Comparison of ENCODE assay signal across 25 mouse cellular contexts in genomic region chr12:80852001-80852400, GRCm38 (mm10).
DNase-seq lines count a peak whose midpoint lies in the region; ATAC-seq and TF ChIP-seq lines count a peak whose summit lies in the region.
"Had no signal": no experiment of that assay in that cellular context is flagged by ENCODE, and none has a peak within 500 bp of the region (broad histone marks: within the 10 kb centered on the region; RNA-seq: fewer than 3 reads in every experiment).

No protein-coding gene starts in this region.

- ATAC-seq in lung, embryonic 16.5 days (ENCODE audit: low read depth): no peak
- ATAC-seq in megakaryocyte, adult 5-6 weeks (ENCODE audit: poor library complexity, severe bottlenecking): peak; percentile 62
- ATAC-seq: forebrain, postnatal 0 days; intestine, postnatal 0 days had no signal

- no peak overlapping the region for H3K4me2 ChIP-seq in lung, embryonic 16.5 days (ENCODE audit: low read depth, low read length)
- H3K4me2 ChIP-seq: heart, embryonic 12.5 days; hindbrain, embryonic 12.5 days; limb, embryonic 12.5 days; liver, embryonic 13.5 days; neural tube, embryonic 13.5 days had no signal

- no peak overlapping the region for H3K4me3 ChIP-seq in gastrocnemius, adult 2 months
- no peak overlapping the region for H3K4me3 ChIP-seq in lung, embryonic 16.5 days (ENCODE audit: low read length)
- H3K4me3 ChIP-seq in bone marrow macrophage, adult 2 months (ENCODE audit: insufficient read depth, low read length): peak overlapping the region; percentile 0; the same call in 1 of the 2 replicates
- no peak overlapping the region for H3K4me3 ChIP-seq in limb, embryonic 10.5 days
- H3K4me3 ChIP-seq: heart, embryonic 12.5 days; hindbrain, embryonic 12.5 days; layer of hippocampus, adult 2 months; limb, embryonic 12.5 days; liver, embryonic 13.5 days; neural tube, embryonic 13.5 days had no signal

- TF ChIP-seq CTCF in gastrocnemius, adult 2 months (IDR thresholded peaks at IDR 0.05): no peak
- TF ChIP-seq CTCF in bone marrow macrophage, adult 2 months (IDR thresholded peaks at IDR 0.05; ENCODE audit: low read depth, low read length): no peak

- intact Hi-C loops in gastrocnemius, adult 2 months (cut with DNase I): no loop called here
- intact Hi-C loops in gastrocnemius, postnatal 36 days (cut with DNase I): no loop called here

- H3K4me1 ChIP-seq in lung, embryonic 16.5 days (replicated peaks; ENCODE audit: control insufficient read depth, insufficient read depth, low read length): peaks cover 36% of the 10 kb centered on the region
- H3K4me1 ChIP-seq in bone marrow macrophage, adult 2 months (ENCODE audit: control insufficient read depth, insufficient read depth, low read length): peaks cover 60% of the 10 kb centered on the region
- peaks cover 6% of the 10 kb centered on the region for H3K4me1 ChIP-seq in limb, embryonic 10.5 days

- H3K27ac ChIP-seq in gastrocnemius, adult 2 months: peak overlapping the region; percentile 68; the same call in 1 of the 2 replicates
- peak overlapping the region; percentile 24; the same call in 1 of the 2 replicates for H3K27ac ChIP-seq in lung, embryonic 16.5 days (ENCODE audit: low read length)
- peak overlapping the region; percentile 98 for H3K27ac ChIP-seq in bone marrow macrophage, adult 2 months (ENCODE audit: insufficient read depth, low read depth, low read length)
- no peak overlapping the region for H3K27ac ChIP-seq in limb, embryonic 10.5 days
- H3K27ac ChIP-seq: hindbrain, embryonic 12.5 days; limb, embryonic 12.5 days; liver, embryonic 13.5 days; neural tube, embryonic 13.5 days had no signal

- 59% methylated on average over 1 of the region's 1 CpGs for WGBS in lung, embryonic 16.5 days
- 86% methylated on average over 1 of the region's 1 CpGs for WGBS in limb, embryonic 10.5 days

- no peaks in the 10 kb centered on the region for H3K36me3 ChIP-seq in lung, embryonic 16.5 days (ENCODE audit: control insufficient read depth, insufficient read depth, low read length)
- no peaks in the 10 kb centered on the region for H3K36me3 ChIP-seq in limb, embryonic 10.5 days
- H3K36me3 ChIP-seq: heart, embryonic 12.5 days; hindbrain, embryonic 12.5 days; neural tube, embryonic 13.5 days had no signal

- TF ChIP-seq POLR2A in bone marrow macrophage, adult 2 months (IDR thresholded peaks at IDR 0.05; ENCODE audit: borderline replicate concordance, low read depth, low read length): no peak

- no peaks in the 10 kb centered on the region for H3K9me3 ChIP-seq in lung, embryonic 16.5 days (ENCODE audit: control insufficient read depth, low read length)
- no peaks in the 10 kb centered on the region for H3K9me3 ChIP-seq in limb, embryonic 10.5 days (replicated peaks)
- H3K9me3 ChIP-seq: heart, embryonic 12.5 days; hindbrain, embryonic 12.5 days; limb, embryonic 12.5 days; liver, embryonic 13.5 days; neural tube, embryonic 13.5 days had no signal

- H3K9ac ChIP-seq in lung, embryonic 16.5 days (ENCODE audit: low read length): no peak overlapping the region
- H3K9ac ChIP-seq: forebrain, postnatal 0 days; heart, embryonic 12.5 days; hindbrain, embryonic 12.5 days; limb, embryonic 12.5 days; liver, embryonic 13.5 days; neural tube, embryonic 13.5 days had no signal

- H3K27me3 ChIP-seq in lung, embryonic 16.5 days (ENCODE audit: control insufficient read depth, insufficient read depth, low read depth, low read length): no peaks in the 10 kb centered on the region
- H3K27me3 ChIP-seq in limb, embryonic 10.5 days (ENCODE audit: low read depth, poor library complexity, severe bottlenecking): no peaks in the 10 kb centered on the region
- H3K27me3 ChIP-seq: heart, embryonic 12.5 days; hindbrain, embryonic 12.5 days; limb, embryonic 12.5 days; liver, embryonic 13.5 days; neural tube, embryonic 13.5 days had no signal

- no peak for DNase-seq in gastrocnemius, adult 2 months
- DNase-seq in gastrocnemius, postnatal 36 days: no peak
- DNase-seq in lung, postnatal 4 days: no peak
- no peak for DNase-seq in natural killer cell, adult 2 months (ENCODE audit: low spot score in 2 of 2)
- no peak for DNase-seq in limb, embryonic 10.5 days (ENCODE audit: low spot score)
- DNase-seq: adrenal gland, postnatal 25 days; cerebellum, adult 11-12 months; cerebellum, postnatal 10 days; forebrain, postnatal 0 days; heart, postnatal 14 days; kidney, postnatal 25 days; liver, embryonic 13.5 days; midbrain, embryonic 14.5 days; right cerebral cortex, postnatal 4 days; thymus, adult 2 months; thymus, postnatal 4 days had no signal
